Mouse (Mus musculus): ENCODE results near the gene Hspb6.

DNA sequence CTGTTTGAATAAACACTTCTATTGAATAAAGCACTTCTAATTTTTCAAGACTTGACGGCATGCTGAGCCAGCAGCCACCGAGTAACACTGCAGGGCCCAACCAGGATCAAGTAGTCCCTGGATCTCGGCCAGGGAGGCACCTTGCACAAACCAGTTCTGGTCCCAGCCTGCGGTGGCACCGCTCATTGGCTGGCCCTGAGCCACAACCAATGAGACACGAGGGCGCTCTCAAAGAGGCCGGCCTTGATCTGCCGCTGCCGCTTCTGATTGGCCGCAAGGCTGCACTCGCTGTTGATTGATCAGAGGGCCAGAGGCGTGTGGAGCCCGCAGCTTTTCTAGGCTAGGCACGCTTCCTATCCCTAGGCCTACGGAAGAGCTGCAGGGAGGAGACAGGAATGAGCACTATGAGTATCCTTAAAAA lies 48.0 kb downstream of the Hspb6 start:
- peak; percentile 59; the same call in 1 of the 2 replicates for TF ChIP-seq POLR2A (IDR thresholded peaks at IDR 0.05; ENCODE audit: borderline replicate concordance, insufficient read depth, low read length)
- no peak for TF ChIP-seq CTCF (IDR thresholded peaks at IDR 0.05; ENCODE audit: borderline replicate concordance, insufficient read depth, low read depth, low read length)

Data from cerebellum, adult 2 months (tissue).